12 mouse cellular contexts compared by ENCODE assay signal in the genomic region with DNA sequence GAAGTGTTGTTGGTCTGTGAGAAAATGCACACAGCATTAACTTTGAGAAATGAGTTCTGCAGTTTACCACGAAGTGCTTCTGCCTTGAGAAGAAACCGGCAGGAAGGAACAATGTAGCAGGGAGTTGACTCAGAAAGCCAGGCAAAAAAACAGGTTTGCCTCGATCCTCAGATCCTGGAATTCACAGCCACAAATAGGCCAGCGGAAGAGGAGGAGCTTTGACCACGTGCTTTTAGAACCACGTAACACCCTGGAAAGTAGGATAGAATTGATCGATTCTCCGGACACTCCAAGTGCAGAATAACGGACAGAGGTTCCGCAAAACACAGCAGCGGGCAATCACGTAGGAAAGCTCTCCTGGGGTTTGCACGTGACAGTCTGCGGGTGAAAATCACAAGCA.
A peak's percentile ranks its signal among the peaks of the same experiment; 100 is the strongest.
DNase-seq lines count a peak whose midpoint lies in the region; ATAC-seq and TF ChIP-seq lines count a peak whose summit lies in the region.
"Had no signal": no experiment of that assay in that cellular context is flagged by ENCODE, and none has a peak within 500 bp of the region (broad histone marks: within the 10 kb centered on the region; RNA-seq: fewer than 3 reads in every experiment).

No protein-coding gene starts in this region.

- no peaks in the 10 kb centered on the region for H3K27me3 ChIP-seq in midbrain, embryonic 16.5 days (ENCODE audit: control insufficient read depth, insufficient read depth, low read depth, low read length)
- H3K27me3 ChIP-seq: heart, embryonic 15.5 days; lung, embryonic 15.5 days; Patski had no signal

- no peaks in the 10 kb centered on the region for H3K9me3 ChIP-seq in midbrain, embryonic 16.5 days (replicated peaks; ENCODE audit: control insufficient read depth, low read length, poor library complexity, severe bottlenecking)
- H3K9me3 ChIP-seq: heart, embryonic 15.5 days; lung, embryonic 15.5 days had no signal

- DNase-seq in gastrocnemius, postnatal 25 days, result peak; percentile 20
- DNase-seq in gastrocnemius, postnatal 36 days, result no peak
- peak; percentile 28 for DNase-seq in brain, embryonic 14.5 days (ENCODE audit: low read depth)
- DNase-seq in fibroblast of lung, adult 2 months (ENCODE audit: low read depth), result peak; percentile 19
- no peak for DNase-seq in left cerebral cortex, postnatal 36 days (ENCODE audit: low spot score in 2 of 2)
- no peak for DNase-seq in thymus, postnatal 10 days (ENCODE audit: low spot score in 2 of 2)
- DNase-seq in frontal cortex, postnatal 25 days (ENCODE audit: low spot score in 2 of 2), result no peak
- DNase-seq: cerebellum, postnatal 25 days had no signal

- intact Hi-C loops in gastrocnemius, postnatal 36 days (cut with DNase I), result no loop called here
- intact Hi-C loops in left cerebral cortex, postnatal 36 days (cut with DNase I), result no loop called here

- TF ChIP-seq CTCF in brain, embryonic 14.5 days (IDR thresholded peaks at IDR 0.05; ENCODE audit: borderline replicate concordance, extremely low read depth, insufficient read depth, insufficient read length), result no peak

- H3K4me1 ChIP-seq in midbrain, embryonic 16.5 days (ENCODE audit: control insufficient read depth, insufficient read depth, low read length), result peaks cover 14% of the 10 kb centered on the region
- H3K4me1 ChIP-seq: heart, embryonic 15.5 days had no signal

- no peak for ATAC-seq in midbrain, embryonic 16.5 days
- ATAC-seq: Patski had no signal

- H3K4me3 ChIP-seq in midbrain, embryonic 16.5 days (ENCODE audit: low read depth, low read length), result no peak overlapping the region
- H3K4me3 ChIP-seq: heart, embryonic 15.5 days; lung, embryonic 15.5 days had no signal

- 54% methylated on average over 14 of the region's 14 CpGs for WGBS in midbrain, embryonic 16.5 days

- TF ChIP-seq POLR2A in brain, embryonic 14.5 days (IDR thresholded peaks at IDR 0.05; ENCODE audit: borderline replicate concordance, extremely low read depth, insufficient read depth, insufficient read length, poor library complexity, severe bottlenecking), result no peak

- H3K4me2 ChIP-seq in midbrain, embryonic 16.5 days (ENCODE audit: low read length), result peak overlapping the region; percentile 28
- H3K4me2 ChIP-seq: heart, embryonic 15.5 days; lung, embryonic 15.5 days had no signal

- no peak overlapping the region for H3K27ac ChIP-seq in midbrain, embryonic 16.5 days (ENCODE audit: low read length)
- H3K27ac ChIP-seq: heart, embryonic 15.5 days; lung, embryonic 15.5 days had no signal

- no peaks in the 10 kb centered on the region for H3K36me3 ChIP-seq in midbrain, embryonic 16.5 days (ENCODE audit: control insufficient read depth, insufficient read depth, low read length)
- H3K36me3 ChIP-seq: heart, embryonic 15.5 days; lung, embryonic 15.5 days had no signal

- H3K9ac ChIP-seq in midbrain, embryonic 16.5 days (ENCODE audit: low read depth, low read length), result no peak overlapping the region
- H3K9ac ChIP-seq: heart, embryonic 15.5 days; lung, embryonic 15.5 days had no signal

Comparison
In these comparisons a context has a peak if more than half of its experiments do, and no peak if none do; other contexts are left out.
1. DNase-seq: peak in gastrocnemius, postnatal 25 days (single experiment), brain, embryonic 14.5 days (single experiment) and fibroblast of lung, adult 2 months (single experiment); none in gastrocnemius, postnatal 36 days (0 of 2), left cerebral cortex, postnatal 36 days (0 of 2), thymus, postnatal 10 days (0 of 2) and frontal cortex, postnatal 25 days (0 of 2).